Mouse (Mus musculus) spleen, postnatal 14 days (tissue): ENCODE measurements around the gene Gpha2.
A peak's percentile ranks its signal among the peaks of the same experiment; 100 is the strongest.

ENCODE experiments used
- DNase-seq, 2 experiments: peaks; one replicate each; pipeline ENCODE4 v3.0.0; 2021 to 2022; ENCODE audit warnings: low spot score in 2 of 2

Gpha2 gene

DNA sequence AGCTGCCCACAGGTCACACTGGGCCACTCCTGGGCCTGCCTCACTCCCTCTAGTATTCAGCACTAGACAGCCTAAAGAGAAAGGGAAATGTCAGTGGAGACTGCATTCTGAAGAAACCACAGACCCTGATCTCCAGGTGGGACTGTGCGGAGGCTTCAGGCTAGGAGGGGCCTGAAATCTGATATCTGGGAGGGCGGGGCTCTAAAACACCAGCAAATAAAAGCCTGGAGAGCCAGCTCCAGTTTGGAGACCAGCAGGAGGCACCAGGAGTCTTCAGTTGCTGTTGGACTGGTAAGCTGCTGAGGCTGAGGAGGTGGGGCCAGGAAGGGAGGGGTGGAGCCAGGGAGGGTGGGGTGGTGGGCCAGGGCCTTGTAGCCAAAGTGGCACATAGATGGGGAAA, at the start of gene Gpha2:
Gpha2 (plus strand) TSS at position 246 of the 400 bp plus-strand sequence.
- DNase-seq = no peak

DNA sequence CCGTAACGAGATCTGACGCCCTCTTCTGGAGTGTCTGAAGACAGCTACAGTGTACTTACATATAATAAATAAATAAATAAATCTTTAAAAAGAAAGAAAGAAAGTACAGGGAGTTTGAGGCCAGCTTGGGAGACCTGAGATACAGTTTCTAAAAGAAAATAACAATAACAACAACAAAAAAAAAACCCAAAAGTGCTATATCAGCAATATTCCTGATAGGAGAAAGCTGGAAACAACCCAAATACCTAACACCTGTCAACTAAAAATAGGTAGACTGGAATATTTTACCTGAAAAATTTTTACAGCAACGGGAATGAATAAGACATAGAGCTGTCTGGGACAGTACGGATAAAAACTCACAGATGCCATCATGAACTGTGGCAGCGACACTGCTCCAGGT, 47.4 kb upstream of the Gpha2 start:
- DNase-seq = no peak

DNA sequence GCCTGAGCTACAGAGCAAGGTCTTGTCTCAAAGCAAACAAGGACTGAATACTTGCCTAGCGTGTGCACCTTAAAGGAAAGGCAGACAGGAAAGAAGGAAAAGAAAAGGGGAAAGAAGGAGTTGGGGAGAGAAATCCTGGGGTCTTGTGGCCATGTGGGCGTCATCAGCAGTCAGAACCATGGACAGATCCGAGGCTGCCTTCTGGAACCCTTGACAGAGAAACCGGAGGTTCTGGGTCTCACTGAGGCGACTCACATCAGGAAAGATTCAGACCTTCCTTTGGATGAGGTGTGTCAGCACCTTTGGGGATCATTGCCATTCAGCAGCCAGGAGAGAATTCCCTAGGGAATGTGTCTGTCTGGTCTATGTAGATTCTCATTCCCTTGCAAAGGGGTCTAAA, 44.6 kb upstream of the Gpha2 start:
- DNase-seq = no peak

DNA sequence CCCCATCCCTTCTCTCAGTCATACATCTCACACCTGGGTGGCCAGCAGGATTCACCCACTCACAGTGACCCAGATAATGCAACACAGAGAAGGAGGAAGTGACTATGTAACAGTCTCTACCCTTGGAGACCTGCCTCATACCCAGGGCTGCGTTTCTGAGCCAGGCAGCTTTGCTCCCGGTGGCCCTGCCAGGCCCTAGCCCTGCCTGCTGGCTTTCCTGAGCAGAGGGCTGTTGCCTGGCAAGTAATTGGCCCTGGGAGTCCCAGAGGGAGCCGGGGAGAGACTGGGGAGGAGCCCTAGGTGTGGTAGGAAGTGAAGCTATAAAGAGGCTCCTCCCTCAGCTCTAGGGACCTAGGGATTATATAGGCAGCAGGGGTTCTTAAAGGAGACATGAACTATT, 43.6 kb upstream of the Gpha2 start:
- DNase-seq = no peak

DNA sequence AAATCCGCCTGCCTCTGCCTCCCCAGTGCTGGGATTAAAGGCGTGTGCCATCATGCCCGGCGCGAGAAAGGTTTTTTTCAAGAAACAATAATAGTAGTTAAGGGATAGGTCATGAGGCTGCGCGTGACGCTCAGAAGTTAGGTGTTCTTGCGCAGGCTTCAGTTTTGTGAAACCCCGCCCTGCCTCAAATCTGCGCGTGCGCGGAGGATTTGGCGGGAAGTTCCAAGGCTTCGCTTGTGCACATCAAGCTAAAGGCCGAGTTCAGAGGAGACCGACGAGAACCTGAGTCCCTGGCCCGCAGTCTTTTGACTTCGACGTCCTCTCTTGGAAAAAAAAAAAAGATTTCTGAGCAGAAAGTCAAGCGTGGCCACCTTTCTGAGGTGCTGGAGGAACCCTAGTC, 42.0 kb upstream of the Gpha2 start, which contains the start of gene Majin:
Majin (plus strand) TSS at position 258 of the 400 bp plus-strand sequence.
- DNase-seq = no peak

DNA sequence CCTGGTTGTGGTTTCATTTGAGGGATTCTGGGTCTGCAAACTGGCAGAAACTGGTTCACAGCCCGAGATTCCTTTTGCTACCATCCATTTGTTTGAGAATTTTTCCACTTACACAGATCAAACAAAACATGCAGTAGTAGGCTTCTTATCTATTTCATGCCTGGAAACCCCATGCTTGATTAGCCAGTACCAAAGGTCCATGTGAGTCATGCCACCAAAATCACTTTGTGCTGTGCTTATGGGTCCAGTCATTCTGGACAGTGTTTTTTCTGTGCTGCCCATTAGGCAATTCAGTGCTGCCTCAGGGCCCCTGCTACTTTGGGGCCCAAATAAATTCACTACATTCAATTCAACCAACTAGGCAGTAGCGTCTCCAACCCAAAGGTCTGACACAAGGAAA, 21.9 kb upstream of the Gpha2 start:
- no peak for DNase-seq

DNA sequence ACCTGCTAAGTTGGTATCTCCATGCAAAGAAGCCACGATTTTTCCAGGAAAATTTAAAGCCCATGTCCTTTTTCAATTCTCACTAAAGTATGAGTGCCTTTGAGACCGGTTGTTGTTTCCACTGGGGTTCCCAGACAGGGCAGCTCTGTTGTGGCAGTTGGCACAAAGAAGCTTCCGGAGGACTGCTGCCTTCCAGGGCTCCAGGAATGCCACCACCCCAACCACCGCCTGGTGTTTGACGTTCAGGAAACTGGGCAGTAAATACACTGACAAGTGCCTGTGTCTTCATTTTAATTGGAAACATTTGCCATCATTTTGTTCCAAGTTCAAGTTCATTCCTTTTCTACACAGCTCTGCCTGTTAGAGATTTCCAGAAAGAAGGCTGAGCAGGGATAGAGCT, 19.5 kb upstream of the Gpha2 start:
- no peak for DNase-seq

DNA sequence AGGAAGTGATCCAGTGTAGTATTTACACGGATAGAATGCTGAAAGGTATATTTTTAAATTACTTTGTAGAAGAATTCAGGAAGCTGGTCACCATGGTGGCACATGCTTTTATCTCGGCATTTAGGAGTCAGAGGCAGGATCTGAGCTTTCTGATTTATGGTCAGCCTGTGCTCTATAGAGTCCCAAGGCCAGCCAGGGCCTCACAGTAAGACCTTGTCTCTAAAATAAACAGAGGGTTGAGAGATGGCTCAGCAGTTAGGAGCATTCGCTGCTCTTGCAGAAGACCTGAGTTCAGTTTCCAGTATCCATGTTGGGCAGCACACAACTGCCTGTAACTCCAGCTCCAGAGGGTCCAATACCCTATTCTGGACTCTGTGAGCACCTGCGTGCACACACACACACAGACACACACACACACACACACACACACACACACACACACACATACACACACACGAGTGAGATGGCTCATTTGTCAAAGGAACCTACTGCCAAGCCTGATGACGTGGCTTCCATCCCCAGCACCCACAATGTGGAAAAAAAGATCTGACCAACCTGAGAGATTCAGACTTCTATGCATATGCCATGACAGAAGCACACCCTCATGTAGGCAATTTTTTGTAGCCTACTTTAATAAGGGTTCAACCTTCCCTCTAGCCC, 10.0 kb upstream of the Gpha2 start:
- no peak for DNase-seq

DNA sequence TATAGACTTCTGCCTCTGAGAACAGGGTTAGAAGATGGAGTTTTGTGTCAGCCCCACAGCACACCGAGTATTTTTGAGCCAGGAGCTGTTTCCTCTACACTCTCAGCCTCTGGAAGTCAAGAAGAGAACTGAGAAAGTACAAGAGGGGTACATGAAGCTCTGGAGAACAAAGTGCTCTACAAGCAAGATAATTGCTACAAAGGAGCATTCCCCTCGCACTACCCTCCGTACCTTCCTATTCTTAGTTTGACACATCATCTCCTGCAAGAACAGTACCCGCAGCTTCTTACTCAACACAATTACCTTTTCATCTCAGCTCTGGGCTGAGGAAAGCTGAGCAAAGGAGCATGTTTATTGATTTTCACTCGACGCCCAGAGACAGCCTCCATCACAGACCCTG, 7.6 kb upstream of the Gpha2 start:
- no peak for DNase-seq

DNA sequence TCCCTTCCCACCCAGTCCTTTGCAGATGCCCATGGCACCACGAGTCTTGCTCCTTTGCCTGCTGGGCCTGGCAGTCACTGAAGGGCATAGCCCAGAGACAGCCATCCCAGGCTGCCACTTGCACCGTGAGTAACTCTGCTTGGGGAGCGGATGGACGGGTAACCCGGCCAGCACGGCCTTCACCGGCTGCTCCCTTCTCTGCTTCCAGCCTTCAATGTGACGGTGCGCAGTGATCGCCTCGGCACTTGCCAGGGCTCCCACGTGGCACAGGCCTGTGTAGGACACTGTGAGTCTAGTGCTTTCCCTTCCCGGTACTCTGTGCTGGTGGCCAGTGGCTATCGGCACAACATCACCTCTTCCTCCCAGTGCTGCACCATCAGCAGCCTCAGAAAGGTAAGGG, 583 bp downstream of the Gpha2 start:
- no peak for DNase-seq

DNA sequence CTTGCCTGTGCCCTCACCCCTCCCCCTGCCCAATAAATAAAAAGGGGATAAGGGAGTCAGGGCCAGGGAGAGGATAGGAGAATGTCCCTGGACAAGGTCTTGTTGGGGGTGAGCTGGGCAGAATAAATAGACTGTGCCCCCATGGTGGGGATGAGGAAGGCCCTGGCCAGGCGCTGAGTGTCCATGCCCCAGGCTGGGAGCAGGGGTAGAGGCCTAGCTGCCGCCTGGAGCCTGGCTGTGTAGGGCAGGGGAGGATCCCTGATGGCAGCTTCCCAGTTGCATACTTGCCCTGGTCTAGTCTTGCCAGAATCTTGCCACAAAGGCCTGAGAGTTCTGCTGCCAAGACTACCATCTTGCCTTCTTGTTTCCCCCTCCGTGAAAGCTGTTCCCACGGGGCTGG, 1.7 kb downstream of the Gpha2 start:
- no peak for DNase-seq

DNA sequence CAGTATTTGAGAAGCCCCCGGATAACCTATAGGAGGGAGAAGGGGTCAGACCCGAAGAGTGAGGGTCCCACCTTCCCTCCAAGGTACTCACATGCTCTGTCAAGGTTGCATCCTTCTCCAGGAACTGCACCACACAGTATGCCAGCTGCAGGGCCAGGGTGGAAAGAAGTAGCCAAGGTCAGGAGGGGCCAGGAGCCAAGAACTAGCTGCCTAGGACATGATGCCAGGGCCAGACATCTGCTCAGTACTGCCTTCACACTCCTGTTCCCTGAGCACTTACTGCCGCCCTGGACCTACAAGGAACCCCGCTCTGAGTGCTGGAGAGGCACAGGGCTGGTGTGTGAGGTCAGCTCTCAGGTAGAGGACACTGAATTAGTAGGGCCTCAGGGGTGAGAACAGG, 4.2 kb downstream of the Gpha2 start:
- no peak for DNase-seq

DNA sequence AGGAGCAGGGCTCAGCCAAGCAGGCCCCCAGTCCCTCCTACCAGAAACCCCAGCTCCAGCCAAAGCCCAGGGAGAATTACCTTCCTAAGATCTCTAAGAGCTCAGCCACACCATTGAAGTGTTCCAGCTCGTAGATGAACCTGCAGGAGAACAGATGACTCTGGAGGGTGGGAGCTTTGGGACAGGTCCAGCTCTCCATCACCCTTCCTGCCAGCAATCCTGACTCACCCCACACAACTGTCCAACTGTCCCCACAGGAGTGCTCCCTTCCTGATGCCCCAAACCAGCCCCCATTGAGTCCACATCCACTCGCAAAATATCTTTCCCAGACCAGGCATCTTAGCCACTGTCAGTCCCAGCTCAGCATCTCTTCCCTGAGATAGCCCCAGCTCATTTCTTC, 4.9 kb downstream of the Gpha2 start:
- DNase-seq = no peak

DNA sequence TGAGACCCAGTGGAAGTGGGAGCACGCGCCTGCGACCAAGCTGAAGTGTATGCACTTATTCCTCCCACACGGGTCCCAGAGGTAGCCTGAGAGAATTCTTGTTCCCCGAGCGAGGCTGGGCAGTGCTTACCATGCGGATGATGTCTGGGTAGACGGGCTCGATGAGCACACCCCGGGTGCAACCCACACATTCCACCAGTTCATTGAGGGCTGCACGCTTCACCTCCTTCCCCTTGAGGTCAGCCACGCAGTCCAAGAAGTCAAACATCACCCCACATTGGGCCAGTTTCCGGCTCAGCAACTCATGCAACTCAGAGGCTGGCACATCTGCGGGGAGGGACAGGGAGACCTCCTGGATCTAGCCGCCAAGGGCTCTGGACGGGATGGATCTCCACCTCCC, 7.5 kb downstream of the Gpha2 start:
- no peak for DNase-seq

DNA sequence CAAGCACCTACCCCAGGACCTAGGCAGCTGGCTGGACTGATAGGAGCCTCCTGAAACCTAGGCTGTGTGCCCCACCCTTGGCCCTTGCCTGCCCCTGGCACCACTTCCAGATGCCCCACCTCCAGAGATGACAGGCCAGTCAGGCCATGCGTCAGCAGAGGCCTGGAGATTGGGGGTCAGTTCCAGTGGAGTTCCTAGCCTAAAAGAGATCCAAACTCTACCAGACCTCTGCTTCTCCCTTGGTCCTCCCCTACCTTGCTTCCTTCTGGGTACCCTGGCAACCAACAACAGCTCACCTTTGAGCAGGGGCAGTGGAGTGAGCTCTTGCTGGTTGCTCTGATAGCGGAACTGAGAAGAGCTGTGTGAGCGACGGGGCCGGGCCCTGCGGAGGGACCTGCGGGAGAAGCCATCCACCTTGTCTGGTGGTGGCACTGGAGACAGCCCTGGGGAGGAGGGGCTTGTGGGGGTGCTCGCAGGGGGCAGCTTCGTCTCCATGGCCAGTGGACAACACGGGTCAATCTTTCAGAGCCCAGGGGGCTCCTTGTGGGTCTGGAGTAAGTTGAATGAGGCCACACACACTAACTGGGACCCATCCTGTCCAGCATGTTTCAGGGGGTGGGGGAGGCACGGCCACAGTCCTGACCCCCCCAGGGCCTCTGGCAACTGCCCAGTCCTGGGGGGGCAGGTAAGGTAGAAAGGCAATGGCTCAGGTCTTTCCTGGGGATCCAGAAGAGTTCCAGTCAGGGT, 8.3 kb downstream of the Gpha2 start:
- DNase-seq = peak; percentile 57 to 63

DNA sequence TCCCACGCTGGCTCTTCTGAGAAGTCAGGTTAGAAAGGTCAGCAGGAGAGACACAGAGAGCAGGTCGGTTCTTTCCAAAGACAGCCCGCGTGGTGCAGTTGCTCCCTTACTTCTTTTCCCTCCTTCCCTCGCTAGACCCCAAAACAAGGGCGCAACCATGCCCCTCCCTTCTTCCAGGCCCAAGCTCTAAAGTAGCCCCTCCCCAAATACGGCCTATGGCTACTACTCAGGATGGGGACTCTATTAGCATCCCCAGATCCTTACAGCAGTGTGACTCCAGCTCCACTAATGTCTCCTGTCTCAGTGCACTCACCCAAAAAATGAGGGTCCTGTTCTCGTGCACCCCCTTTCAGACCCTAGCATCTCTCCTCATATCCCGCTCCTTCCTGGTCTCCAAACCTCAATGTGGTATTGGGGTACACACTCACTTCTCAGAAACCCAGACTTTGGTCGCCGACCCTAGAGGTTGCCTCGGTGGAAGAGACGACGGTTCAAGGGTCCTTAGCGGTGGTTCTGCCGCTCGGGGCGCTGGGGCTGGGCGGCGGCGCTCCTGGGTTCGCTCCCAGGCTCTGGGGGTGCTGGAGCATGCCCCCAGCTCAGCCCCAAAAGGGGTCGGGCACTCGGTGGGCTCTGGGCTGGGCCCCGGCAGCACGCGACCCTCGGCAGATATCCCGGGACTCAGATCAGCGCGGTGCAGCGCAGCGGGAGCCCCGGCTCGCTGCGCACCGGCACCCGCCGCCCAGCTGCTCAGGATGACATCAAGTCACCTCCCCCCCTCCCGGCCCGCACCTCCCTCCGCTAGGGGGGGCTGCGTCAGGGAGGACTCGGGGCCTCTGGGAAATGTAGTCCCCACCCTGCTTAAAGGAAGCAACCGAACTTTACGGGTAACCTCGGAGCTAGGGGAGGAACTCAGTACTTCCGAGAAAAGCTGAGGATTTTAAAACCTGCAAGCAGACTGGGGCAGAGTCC, 9.2 kb downstream of the Gpha2 start, which contains the start of gene Ppp2r5b:
Ppp2r5b (minus strand) TSS at position 789 of the 969 bp plus-strand sequence.
- peak; percentile 96 to 97 for DNase-seq

DNA sequence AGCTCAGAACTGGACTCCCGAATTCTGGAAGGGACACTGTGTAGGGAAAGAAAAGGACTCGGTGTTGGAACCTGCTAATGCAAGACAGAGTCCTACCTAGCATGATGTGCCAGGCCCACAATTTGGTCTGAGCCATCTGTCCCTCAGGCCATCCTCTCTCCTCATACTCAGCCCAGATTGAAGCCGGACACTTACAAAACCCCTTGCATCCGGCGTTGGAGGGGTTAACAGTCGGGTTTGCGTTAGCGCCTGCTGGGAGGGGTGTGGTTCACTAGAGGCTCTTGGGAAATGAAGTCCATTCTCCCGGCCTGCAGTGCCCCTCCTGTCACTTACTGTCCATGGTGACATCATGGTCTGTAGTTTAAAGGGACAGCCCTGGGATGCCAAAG, 9.9 kb downstream of the Gpha2 start:
- peak; percentile 76 to 81 for DNase-seq

DNA sequence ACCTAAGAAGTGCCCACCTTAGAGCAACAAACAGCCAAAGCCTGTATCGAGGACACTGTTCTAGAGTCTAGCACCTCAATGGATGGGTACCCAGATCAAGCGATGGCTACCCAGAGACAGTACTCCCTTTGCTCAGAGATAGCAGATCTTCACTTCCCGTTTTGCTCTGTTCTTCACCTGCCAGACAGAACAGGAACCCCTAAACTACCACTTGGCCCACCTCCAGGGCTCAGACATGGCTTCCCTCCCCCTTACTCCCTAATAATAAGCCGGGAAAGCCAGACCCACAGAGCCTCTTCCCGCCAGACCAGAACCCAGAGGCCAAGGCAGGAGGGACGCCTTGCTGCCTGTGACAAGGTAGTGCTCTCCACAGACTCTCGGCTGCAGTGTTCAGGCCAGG, 10.7 kb downstream of the Gpha2 start:
- DNase-seq = no peak

DNA sequence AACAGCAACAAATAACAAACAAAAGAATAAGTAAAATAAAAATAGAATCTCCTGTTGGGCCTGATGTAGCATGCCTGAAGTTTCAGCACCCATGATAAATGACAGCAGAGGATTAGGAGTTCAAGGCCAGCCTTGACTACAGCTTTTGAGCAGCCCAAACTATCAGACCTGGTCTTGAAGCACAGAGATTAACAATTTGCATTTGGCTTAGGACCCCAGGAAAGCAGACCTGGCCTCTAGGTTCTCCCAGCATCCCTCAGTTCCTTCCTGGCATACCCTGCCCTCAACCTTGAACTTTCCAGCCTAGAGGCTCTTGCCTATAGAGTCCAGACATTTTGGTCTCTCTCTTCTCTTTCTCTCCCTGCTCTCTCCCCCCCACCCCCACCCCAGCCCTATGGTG, 12.6 kb downstream of the Gpha2 start:
- DNase-seq = no peak

DNA sequence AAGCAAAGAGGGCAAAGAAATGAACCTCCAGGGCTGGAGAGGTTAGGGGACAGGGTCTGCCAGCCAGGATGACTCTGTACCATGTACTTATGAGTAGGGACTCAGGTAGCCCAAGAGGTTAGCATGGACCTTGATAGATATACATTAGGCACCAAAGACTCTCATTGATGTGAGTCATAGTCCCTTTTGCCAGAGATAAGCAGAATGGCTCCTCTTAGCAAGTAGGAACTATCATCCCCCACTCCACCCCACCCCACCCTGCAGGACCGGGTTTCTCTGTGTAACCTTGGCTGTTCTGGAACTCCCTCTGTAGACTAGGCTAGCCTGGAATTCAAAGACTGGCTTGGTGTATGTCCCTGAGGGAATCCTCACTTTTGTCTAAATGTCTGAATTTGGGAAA, 14.0 kb downstream of the Gpha2 start:
- no peak for DNase-seq

DNA sequence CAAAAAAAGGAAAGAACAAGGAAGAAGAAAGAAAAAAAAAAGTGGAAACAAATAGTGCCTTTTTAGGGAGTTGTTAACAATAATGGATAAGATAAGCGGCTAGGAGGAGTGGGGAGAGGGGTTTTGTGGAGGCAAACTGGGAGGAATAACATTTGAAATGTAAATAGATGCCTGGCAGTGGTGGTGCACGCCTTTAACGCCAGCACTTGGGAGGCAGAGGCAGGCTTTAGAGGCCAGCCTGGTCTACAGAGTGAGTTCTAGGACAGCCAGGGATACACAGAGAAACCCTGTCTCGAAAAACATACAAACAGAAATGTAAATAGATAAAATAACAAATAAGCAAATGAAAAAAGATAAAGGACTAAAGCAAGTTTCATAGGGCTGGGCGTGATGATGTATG, 14.5 kb downstream of the Gpha2 start:
- DNase-seq = no peak
